Mouse (Mus musculus) left cerebral cortex, postnatal 10 days (tissue): ENCODE results near the gene Slc5a11. TPM values are rescaled to one million over a fixed set of nuclear protein-coding genes. Genes with fewer than 3 reads are reported as not detected.

Source experiments
- DNase-seq, 2 experiments: peaks; one replicate each; pipeline ENCODE4 v3.0.0; 2021 to 2022; ENCODE audit warnings: low spot score in 2 of 2, mixed read lengths in 1 of 2; ENCODE audit errors: extremely low spot score in 1 of 2
- intact Hi-C: fragments of 180-260 bp; cut with DNase I; formaldehyde crosslinking; loops from one replicate; pipeline ENCODE4 v1.15.1; 2025
- total RNA-seq, 2 experiments: library from RNA; stranded (reverse); gene quantifications; 2 replicates each; pipeline ENCODE4 v1.2.3; 2021

Slc5a11 gene
- total RNA-seq = under 1 TPM; 0.28 to 0.94 TPM

DNA sequence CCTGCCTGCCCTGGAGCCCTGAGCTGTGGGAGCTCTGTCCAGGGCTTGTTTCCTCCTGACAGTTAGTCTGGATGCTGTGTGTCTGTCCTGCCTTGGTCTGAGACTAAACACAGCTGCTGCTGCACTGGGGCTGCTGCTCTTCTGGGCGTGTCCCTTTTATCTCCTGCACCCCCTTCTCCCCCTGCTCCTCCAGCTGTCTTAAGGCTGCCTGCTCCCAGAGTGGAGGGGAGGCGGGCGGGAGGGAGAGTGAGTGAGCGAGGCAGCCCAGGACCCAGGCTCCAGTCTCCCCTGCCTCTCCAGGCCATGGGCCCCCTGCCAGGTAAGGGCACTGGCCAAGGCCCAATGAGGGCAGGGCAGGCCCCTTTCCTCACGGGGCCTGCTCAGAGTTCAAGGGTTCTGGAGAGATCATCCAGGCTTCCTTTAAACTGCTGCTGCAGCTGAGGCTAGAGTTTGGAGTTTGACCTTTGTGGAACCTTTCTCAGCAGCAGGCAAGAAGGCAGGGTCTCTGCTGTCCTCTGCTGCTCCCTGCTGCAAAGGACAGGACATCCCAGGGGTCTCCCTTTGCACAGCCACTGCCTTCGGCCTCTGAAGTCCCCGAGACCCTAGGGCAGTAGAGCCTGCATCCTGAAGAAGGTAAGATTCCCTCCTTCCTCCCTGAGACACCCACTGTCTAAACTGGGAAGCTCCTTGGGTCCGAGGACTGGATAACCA, at the start of gene Slc5a11:
TSS of gene Slc5a11 (plus strand) at position 416 of the 711 bp plus-strand sequence.
- DNase-seq = peak in 1 of 2 experiments; percentile 42

DNA sequence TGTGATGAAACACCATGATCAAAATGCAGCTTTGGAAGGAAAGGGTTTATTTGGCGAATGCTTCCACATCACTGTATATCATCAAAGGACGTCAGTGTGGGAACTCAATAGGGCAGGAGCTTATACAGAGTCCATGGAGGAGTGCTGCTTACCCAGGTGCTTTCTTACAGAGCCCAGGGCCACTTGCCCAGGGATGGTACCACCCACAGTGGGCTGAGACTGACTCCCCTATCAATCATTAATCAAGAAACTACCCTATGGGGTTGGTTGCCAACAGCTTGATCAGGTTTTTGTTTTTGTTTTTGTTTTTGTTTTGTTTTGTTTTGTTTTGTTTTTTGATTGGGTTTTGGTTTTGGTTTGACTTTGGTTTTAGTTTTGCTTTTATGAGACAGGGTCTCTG, 47.1 kb upstream of the Slc5a11 start:
- intact Hi-C loops = no loop called here
- no peak for DNase-seq

More for the DNA sequence above, at the start of gene Slc5a11:
- intact Hi-C loops = no loop called here

DNA sequence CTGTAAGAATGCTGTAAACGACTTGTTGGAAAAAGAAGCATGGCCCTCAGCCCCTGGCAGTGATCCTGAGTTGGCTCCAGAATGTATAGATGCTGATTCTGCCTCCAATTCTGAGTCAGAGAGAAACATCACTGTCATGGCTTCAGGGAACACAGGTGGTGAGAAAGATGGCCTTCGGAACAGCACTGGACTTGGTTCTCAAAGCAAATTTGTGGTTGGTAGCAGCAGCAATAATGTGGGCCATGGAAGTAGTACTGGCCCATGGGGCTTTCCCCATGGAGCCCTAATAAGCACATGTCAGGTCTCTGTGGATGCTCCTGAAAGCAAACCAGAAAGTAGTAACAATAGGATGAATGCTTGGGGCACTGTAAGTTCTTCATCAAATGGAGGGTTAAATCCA, 45.0 kb upstream of the Slc5a11 start:
- intact Hi-C loops = loop anchor here (5.0 kb wide), 1 partner anchor 167 kb away; no protein-coding TSS in a partner anchor
- DNase-seq = no peak

DNA sequence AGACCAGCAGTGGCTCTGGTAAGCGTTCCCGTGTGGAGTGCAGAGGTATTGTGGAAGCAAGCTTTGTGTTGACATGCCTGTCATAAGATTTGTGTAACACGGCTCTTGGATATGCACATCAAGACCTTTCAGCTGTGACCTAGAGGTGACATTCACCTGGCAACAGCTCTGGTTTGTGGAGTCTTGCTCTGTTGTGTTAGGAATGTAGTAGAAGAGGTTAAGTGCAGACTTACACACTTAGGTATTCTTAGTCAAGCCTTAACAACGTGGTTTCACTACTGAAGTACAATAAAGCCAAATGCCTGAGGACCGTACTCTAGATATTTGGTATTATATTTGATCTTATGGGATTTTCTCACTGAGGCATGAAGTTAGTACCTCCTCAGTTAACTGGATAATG, 42.5 kb upstream of the Slc5a11 start:
- intact Hi-C loops = loop anchor here (5.0 kb wide), 1 partner anchor 170 kb away; no protein-coding TSS in a partner anchor
- DNase-seq = no peak

DNA sequence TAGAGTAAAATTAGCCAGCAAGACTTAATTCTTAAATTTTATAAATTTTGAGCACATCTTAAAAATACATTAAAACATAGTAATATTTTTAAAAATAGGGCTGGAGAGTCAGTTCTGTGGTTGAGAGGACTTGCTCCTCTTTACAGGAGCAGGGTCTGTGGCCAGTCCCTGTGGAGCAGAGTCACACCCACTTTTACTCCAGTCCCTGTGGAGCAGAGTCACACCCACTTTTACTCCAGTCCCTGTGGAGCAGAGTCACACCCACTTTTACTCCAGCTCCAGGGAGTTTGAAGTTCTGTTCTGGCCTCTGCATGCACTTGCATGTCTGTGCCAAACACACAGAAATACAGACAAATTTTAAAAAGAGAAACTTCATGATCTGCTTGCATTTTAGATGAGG, 37.4 kb upstream of the Slc5a11 start:
- no peak for DNase-seq
- intact Hi-C loops = no loop called here

DNA sequence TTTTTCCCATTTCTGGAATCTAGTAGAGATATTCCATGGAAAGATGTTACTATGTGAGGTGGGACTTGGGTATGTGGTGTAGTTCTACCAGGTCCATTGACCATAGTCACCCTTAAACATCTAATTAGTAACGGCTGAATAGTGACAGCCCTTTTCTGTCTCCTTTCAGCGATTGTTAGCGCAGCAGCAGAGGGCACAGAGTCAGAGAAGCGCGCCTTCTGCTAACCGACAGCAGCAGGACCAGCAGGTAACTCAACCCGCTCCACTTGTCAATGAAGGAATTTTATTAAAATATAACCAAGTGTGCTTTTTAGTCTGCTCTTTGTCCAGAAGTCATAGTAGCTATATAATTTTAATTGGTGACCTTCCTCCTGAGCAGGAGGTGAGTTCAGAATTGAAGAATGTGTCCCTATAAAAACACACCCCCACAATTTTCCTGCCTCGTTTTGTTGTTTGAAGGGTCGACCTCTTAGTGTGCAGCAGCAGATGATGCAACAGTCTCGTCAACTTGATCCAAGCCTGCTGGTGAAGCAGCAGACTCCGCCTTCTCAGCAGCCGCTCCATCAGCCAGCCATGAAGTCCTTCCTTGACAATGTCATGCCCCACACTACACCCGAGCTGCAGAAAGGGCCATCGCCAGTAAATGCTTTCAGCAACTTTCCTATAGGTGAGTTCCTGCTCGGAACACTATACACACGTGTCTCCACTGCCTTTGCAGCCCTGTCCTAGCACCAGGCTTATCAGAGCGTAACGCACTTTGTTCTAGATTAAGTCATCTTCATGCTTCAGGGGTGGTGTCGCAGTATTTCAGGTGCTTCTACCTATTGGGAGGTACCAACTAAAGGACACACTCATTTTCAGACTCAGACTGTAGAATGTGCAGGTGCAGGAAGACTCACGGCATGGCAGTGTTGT, 32.5 kb upstream of the Slc5a11 start:
- intact Hi-C loops = loop anchor here (5.0 kb wide), 1 partner anchor 185 kb away; no protein-coding TSS in a partner anchor
- no peak for DNase-seq

DNA sequence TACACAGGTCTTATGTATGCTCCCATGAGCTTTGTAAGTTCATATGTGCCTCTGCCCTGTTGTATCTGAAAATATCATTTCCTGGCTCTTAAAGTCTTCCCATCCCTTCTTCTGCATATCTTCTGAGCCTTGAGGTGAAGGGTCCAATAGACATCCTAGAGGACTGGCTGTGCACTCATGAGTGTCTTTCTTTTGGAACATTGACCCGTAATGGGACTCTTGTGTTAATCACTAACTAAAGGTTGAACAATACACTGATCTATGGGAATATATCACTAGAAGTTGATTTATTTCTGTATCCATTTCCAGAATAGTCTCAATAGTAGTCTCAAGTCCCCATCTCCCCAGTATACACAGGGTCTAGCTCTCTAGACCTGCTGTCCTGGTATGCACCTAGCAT, 29.7 kb upstream of the Slc5a11 start:
- no peak for DNase-seq

DNA sequence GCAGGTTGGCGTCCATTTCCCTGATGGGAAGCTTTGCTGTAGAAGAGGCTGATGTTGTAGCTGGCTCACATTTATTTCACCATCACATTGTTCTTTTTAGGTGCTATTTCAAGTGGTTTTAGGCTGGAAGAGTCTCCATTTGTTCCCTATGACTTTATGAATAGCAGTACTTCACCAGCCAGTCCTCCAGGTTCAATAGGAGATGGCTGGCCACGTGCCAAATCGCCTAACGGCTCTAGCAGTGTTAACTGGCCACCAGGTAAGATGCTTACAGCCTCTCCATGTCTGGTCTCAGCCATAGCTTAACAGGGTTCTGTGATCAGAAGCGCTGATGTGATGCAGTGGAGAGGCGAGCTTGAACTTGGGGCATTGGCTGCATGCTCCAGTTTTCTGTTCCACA, 28.1 kb upstream of the Slc5a11 start:
- intact Hi-C loops = no loop called here
- no peak for DNase-seq

More for the DNA sequence above, 29.7 kb upstream of the Slc5a11 start:
- intact Hi-C loops = loop anchor here (5.0 kb wide), 1 partner anchor 188 kb away; no protein-coding TSS in a partner anchor

DNA sequence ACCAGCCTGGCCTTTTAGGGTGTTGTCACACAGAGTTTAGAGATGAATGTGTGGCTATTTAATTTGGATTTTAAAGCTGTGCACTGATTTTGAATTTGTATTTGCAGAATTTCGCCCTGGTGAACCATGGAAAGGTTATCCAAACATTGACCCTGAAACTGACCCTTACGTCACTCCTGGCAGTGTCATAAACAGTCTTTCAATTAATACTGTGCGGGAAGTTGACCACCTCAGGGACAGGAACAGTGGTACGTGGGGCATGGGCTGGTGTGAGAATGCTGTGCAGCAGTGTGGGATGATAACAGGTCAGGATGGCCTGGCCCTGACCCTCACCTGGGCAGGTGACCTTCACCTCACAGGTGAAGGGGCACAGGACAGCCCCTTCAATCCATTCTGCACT, 27.3 kb upstream of the Slc5a11 start:
- intact Hi-C loops = no loop called here
- DNase-seq = no peak

DNA sequence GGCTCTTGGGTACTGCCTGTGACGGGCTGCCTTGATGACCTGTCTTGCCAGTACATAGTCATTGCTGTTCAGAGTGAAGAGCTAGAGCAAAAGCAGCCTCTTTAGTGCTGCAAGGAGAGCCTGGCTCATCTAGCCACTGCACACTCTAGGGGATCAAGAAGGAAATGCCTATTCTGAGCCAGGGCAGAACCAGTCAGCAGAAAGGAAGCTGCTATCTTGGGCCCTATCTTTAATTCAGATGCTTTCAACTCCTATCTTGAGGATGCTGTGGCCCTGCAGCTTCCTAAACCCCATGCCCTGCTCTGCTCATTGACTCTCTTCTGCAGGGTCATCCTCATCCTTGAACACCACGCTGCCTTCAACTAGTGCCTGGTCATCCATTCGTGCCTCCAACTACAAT, 26.1 kb upstream of the Slc5a11 start:
- no peak for DNase-seq
- intact Hi-C loops = no loop called here

DNA sequence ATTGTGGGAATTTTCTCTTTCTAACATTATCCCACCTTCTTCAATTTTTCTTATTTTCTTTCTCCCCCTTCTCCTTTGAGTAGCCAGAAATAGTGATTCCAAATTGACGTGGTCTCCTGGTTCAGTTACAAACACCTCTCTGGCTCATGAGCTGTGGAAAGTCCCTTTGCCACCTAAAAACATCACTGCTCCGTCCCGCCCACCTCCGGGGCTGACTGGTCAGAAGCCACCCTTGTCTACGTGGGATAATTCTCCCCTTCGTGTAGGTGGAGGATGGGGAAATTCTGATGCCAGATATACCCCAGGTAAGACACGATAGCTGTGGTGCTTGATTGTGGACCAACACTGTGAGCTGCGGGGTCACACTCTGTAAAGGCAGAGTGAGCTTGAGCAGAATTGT, 24.8 kb upstream of the Slc5a11 start:
- intact Hi-C loops = no loop called here
- no peak for DNase-seq

DNA sequence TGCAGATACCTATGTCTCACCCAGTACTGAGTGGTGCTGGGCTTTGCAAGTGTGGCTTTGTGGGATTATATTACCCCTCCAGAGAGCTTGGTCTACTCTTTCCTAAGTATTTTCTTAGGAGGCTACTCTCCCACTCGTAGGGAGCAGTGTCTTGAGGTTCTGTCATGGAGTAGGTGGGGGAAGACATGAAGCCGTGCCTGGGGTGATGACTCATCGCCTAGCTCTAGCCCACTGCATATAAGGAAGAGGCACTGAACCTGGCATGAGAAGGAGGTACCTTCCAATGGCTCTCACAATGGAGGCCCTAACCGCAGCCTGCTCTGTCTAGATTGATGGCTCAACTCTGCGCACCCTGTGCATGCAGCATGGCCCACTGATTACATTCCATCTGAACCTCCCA, 22.8 kb upstream of the Slc5a11 start:
- intact Hi-C loops = no loop called here
- no peak for DNase-seq

DNA sequence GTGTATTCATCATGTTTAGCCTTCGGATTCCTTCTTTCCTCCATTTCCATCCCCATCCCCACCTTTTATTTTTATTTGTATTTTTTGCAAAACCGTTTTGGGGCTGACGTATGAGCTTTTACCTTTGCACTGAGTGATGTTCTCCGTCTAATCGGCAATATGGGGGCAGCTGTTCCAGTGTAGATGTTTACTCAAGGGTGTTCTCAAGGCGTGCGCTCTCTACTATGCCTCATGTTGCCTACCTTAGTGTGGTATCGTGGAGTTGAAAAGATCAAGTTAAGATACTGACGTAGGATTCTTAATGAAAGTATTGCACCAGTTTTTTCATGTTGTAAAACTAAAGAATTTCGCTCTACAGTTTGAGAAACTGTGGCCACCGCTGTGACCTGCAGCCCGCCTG, 21.4 kb upstream of the Slc5a11 start:
- intact Hi-C loops = no loop called here
- no peak for DNase-seq

DNA sequence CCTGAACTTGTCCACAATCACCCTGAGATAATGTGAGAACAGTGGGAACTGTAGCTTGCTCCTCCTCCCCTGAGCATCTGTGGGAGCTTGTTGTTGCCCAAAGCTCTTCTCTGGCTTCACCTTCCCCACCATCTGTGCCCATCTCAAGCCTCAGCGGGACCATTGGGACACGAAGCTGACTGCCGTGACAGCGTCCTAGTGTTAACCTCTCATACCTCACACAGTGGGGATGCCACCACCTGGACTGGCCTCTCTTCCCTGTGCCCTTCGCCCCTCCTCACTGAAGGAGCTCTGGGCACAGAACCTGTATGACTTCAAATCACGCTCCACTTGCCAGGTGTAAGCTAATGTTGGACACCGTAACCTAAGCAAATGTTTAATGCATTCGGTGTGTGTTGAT, 19.9 kb upstream of the Slc5a11 start:
- no peak for DNase-seq
- intact Hi-C loops = no loop called here

DNA sequence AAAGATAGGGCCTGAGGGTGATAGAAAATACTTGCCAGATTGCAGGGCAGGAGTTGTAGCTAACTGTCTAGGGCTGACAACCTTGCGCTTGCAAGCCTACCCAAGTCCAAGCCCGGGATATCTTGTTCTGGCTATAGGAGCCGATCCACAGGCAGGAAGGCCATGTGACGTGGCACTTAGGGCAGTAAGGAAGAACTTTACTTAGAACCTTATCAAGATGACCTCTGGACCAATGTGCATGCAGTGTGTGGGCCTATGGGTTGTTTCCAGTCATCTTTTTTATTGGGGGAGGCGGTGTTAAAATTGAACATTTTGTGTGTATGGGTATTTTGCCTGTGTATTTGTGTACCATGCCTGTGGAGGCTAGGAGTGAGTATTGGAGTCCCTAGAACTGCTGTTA, 18.1 kb upstream of the Slc5a11 start:
- no peak for DNase-seq
- intact Hi-C loops = no loop called here

DNA sequence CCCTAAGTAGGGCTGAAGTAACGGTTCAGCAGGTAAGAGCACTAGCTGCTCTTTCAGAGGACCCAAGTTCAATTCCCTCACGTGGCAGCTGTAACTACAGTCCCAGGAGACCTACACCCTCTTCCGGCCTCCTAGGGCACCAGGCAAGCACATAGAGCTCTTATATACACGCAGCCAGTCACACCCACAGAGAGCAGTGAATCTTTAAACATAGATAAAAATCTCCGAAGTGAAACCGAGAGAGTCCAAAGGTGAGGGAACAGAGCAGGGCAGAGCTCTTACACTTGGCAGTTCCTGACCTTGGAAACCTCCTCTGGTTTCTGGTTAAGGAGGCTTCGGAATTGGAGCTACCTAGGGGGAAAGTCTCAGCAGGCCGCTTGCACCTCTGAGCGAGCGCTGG, 15.9 kb upstream of the Slc5a11 start:
- no peak for DNase-seq
- intact Hi-C loops = no loop called here

DNA sequence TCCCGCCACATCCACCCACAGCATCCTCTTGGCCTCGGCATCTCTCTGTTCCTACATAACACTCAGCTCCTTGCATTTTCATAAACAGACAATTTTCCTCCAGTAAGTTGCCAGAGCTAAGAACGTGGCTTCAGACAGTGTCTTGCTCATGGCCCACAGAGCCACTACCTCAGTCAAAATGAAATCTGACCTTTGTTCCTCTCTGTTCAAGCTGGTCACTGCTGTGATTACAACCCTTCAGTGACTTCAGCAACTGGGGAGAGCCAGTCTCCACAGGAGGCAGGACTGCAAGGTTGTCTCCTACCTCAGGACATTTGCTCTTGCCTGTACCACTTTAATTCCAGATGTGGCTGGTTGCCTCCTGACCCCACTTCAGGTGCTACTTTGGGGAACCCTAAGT, 15.4 kb upstream of the Slc5a11 start:
- DNase-seq = no peak
- intact Hi-C loops = no loop called here

DNA sequence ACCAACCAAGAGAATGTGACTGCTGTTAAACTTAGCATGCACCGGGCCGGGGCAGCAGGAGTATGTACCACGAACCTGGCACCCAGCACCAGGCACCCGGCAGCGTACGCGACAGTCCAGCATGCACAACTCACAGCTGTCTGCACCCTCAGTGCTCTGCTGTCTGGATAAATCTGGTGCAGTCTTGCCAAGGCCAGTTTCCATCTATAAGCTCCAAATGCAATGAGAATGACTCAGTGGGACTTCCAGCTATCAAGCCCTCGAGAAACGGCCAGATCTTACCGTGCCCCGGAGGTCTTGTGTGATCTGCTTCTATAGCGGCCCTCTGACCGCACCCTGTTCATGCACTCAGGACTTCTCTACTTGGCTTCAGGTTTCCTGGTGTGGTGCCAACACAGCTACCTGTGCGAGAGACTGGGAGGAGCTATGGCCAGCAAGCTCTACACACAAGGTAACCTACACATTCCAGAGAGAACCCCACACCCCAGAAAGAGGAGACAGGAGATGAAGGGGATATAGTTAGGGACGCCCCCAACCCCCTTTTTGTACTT, 14.8 kb upstream of the Slc5a11 start:
- no peak for DNase-seq
- intact Hi-C loops = no loop called here

DNA sequence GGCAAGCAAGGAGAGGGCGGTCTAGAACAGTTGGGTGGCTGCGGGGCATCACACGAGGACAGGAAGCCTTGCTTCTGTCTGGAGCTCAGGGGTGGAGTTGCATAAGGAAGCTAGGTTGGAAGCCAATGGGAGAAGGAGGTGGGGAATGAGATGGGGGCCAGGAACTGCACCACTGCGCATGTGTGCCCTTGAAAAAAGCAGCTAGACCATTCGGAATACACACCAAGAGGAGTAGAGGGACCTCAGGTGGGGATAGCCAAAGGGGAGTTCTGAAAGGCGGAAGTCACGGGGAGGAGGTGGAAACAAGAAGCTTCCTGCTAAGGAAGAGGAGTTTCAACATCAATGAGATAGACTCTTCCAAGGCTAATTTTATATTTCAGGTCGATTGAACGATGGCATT, 13.9 kb upstream of the Slc5a11 start:
- no peak for DNase-seq
- intact Hi-C loops = no loop called here

DNA sequence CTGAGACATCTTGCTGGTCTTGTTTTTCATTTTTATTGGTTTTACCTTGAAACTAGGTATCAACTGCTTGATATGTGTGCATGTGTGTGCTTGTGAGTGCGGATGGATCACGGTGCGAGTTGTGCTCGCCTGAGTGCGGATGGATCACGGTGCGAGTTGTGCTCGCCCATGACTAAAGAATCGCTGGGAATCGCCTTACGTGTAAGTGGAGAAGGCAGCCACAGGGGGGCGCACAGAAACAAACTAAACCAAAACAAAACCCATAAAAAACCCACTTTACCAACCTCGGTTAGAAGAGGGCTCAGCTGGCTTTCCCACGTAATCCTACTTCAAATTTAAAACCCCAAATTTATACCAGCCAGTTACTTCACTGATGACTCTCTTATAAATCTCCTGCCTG, 9.3 kb upstream of the Slc5a11 start:
- peak; percentile 54 to 73 for DNase-seq
- intact Hi-C loops = loop anchor here (2.0 to 5.0 kb wide), 2 partner anchors 172 to 260 kb away; no protein-coding TSS in a partner anchor
